Mouse (Mus musculus): Measurements from ENCODE around the gene Fgd6.

- no peak for TF ChIP-seq CTCF (IDR thresholded peaks at IDR 0.05; ENCODE audit: low read depth, low read length)
- no peak for TF ChIP-seq EP300 (IDR thresholded peaks at IDR 0.05; ENCODE audit: insufficient read depth, low read depth, low read length)
- TF ChIP-seq POLR2A (IDR thresholded peaks at IDR 0.05; ENCODE audit: insufficient read depth, low read length) = no peak
Measured at GRCm38 (mm10) chr10:94107607-94108006, 71.8 kb downstream of the Fgd6 start.

Data from ES-Bruce4 (cell line).